Mouse (Mus musculus) forebrain, postnatal 0 days (tissue): ENCODE measurements around the gene Rbfox3. TPM values are rescaled to one million over a fixed set of nuclear protein-coding genes. Genes with fewer than 3 reads are reported as not detected.

Experiments
- ATAC-seq: fragments of 200-750 bp; cut with Nextera tagmentation; 2 replicates; pipeline ENCODE4 v1.8.0; 2017; ENCODE audit warnings: mild to moderate bottlenecking, moderate library complexity
- DNase-seq: peaks from one replicate; pipeline ENCODE4 v3.0.0-alpha.2; 2015
- H3K27ac ChIP-seq: fragments of 300-500 bp; sonication (generic); 2 replicates; pipeline ENCODE4 v1.5.1; 2014; ENCODE audit warnings: low read depth, mild to moderate bottlenecking, antibody characterized with exemption, low read length, moderate library complexity, mixed read lengths
- H3K27me3 ChIP-seq: fragments of 300-500 bp; sonication (generic); 2 replicates; pipeline ENCODE4 v1.6.1; 2014; ENCODE audit warnings: mild to moderate bottlenecking, low read length, mixed read lengths; ENCODE audit not compliant: insufficient read depth
- H3K36me3 ChIP-seq: fragments of 300-500 bp; sonication (generic); 2 replicates; pipeline ENCODE4 v1.6.1; 2014; ENCODE audit warnings: mild to moderate bottlenecking, moderate library complexity; ENCODE audit not compliant: insufficient read depth
- H3K4me1 ChIP-seq: fragments of 300-500 bp; sonication (generic); 2 replicates; pipeline ENCODE4 v1.6.1; 2014; ENCODE audit warnings: antibody characterized with exemption; ENCODE audit not compliant: insufficient read depth
- H3K4me2 ChIP-seq: fragments of 300-500 bp; sonication (generic); 2 replicates; pipeline ENCODE4 v1.6.1; 2014; ENCODE audit warnings: low read depth, mild to moderate bottlenecking, moderate library complexity
- H3K4me3 ChIP-seq: fragments of 300-500 bp; sonication (generic); 2 replicates; pipeline ENCODE4 v1.5.1; 2014; ENCODE audit warnings: low read depth, low read length, mixed read lengths
- H3K9ac ChIP-seq: fragments of 300-500 bp; sonication (generic); 2 replicates; pipeline ENCODE4 v1.6.1; 2014; ENCODE audit warnings: mild to moderate bottlenecking
- H3K9me3 ChIP-seq: fragments of 300-500 bp; sonication (generic); 2 replicates; pipeline ENCODE4 v1.6.1; 2016; ENCODE audit warnings: low read length
- CTCF ChIP-seq: sonication (generic); IDR thresholded peaks from 2 replicates; pipeline ENCODE4 v1.5.1; 2016; ENCODE audit warnings: antibody characterized with exemption, control low read depth, low read depth
- WGBS: fragments of 180-500 bp; shearing (Covaris S2); extraction: QIAGEN DNeasy Blood & Tissue Kit; methylation state at CpG from one replicate; pipeline ENCODE4 v1.1.7; 2014; 5-methylcytosine and 5-hydroxymethylcytosine counted together
- polyA plus RNA-seq: library from polyadenylated mRNA; unstranded; fragments of >200 nt; fragmentation: Nextera tagmentation; extraction: Ambion mirVana; gene quantifications from 2 replicates; pipeline ENCODE4 v1.2.1, GENCODE M21; 2015
- total RNA-seq: library from RNA; depleted of rRNA; stranded (reverse); fragments of >200 nt; gene quantifications from 2 replicates; pipeline ENCODE4 v1.2.3, GENCODE M21; 2014

The Rbfox3 gene
- total and polyA plus RNA-seq, 2 experiments from 2014 or later, result 37.3 to 82.3 TPM

- Histone ChIP-seq H3K9me3 (no peaks in the 10 kb centered on the region), H3K4me3 (no peak overlapping the region), H3K36me3 (no peaks in the 10 kb centered on the region), H3K27me3 (no peaks in the 10 kb centered on the region), H3K4me2 (peak overlapping the region; percentile 30), H3K4me1 (peaks cover 23% of the 10 kb centered on the region), H3K9ac (no peak overlapping the region), H3K27ac (peak overlapping the region; percentile 46; the same call in 1 of the 2 replicates)
- no peak for TF ChIP-seq CTCF
- WGBS, result 4% methylated on average over 15 of the region's 15 CpGs
- peak; percentile 72 for ATAC-seq
- peak; percentile 75 for DNase-seq
Observed at GRCm38 (mm10) chr11:118744782-118745181, 166.6 kb downstream of the Rbfox3 start.

- no peak overlapping the region for H3K9ac ChIP-seq
- TF ChIP-seq CTCF, result peak; percentile 88
- DNase-seq, result peak; percentile 82
- no peak for ATAC-seq
- 33% methylated on average over 3 of the region's 3 CpGs for WGBS
- H3K27me3 ChIP-seq, result no peaks in the 10 kb centered on the region
- H3K4me1 ChIP-seq, result peaks cover 22% of the 10 kb centered on the region
- no peak overlapping the region for H3K4me3 ChIP-seq
- H3K4me2 ChIP-seq, result no peak overlapping the region
- H3K27ac ChIP-seq, result no peak overlapping the region
- H3K36me3 ChIP-seq, result no peaks in the 10 kb centered on the region
- H3K9me3 ChIP-seq, result no peaks in the 10 kb centered on the region
Observed at GRCm38 (mm10) chr11:118742762-118743161, 168.6 kb downstream of the Rbfox3 start.

- no peaks in the 10 kb centered on the region for H3K36me3 ChIP-seq
- H3K9me3 ChIP-seq, result no peaks in the 10 kb centered on the region
- H3K27ac ChIP-seq, result no peak overlapping the region
- no peak overlapping the region for H3K9ac ChIP-seq
- peak; percentile 74 for TF ChIP-seq CTCF
- no peak for ATAC-seq
- DNase-seq, result peak; percentile 79
- peaks cover 22% of the 10 kb centered on the region for H3K4me1 ChIP-seq
- no peak overlapping the region for H3K4me2 ChIP-seq
- H3K27me3 ChIP-seq, result no peaks in the 10 kb centered on the region
- H3K4me3 ChIP-seq, result no peak overlapping the region
- WGBS, result 34% methylated on average over 6 of the region's 6 CpGs
Observed at GRCm38 (mm10) chr11:118741262-118741661, 170.1 kb downstream of the Rbfox3 start.

GRCm38 (mm10) chr11:118740001-118740400 is 171.4 kb downstream of the Rbfox3 start:
- TF ChIP-seq CTCF, result peak; percentile 90
- Histone ChIP-seq H3K4me2 (no peak overlapping the region), H3K9ac (no peak overlapping the region), H3K4me3 (no peak overlapping the region), H3K9me3 (no peaks in the 10 kb centered on the region), H3K27ac (no peak overlapping the region), H3K36me3 (no peaks in the 10 kb centered on the region), H3K27me3 (no peaks in the 10 kb centered on the region), H3K4me1 (peaks cover 12% of the 10 kb centered on the region)
- 14% methylated on average over 6 of the region's 6 CpGs for WGBS
- ATAC-seq (0 out of 2 replicates have a peak, but pooled peaks have one; percentile 21), DNase-seq (peak; percentile 85)

GRCm38 (mm10) chr11:118738855-118739832 is 172.3 kb downstream of the Rbfox3 start:
- peak overlapping the region; percentile 25; the same call in 1 of the 2 replicates for H3K4me2 ChIP-seq
- H3K4me3 ChIP-seq, result no peak overlapping the region
- no peak overlapping the region for H3K27ac ChIP-seq
- peak; percentile 99 for TF ChIP-seq CTCF
- no peaks in the 10 kb centered on the region for H3K27me3 ChIP-seq
- no peaks in the 10 kb centered on the region for H3K36me3 ChIP-seq
- DNase-seq (peak; percentile 94), ATAC-seq (peak; percentile 74)
- WGBS, result 8% methylated on average over 23 of the region's 23 CpGs
- no peak overlapping the region for H3K9ac ChIP-seq
- peaks cover 4% of the 10 kb centered on the region; the same call in 1 of the 2 replicates for H3K4me1 ChIP-seq
- no peaks in the 10 kb centered on the region for H3K9me3 ChIP-seq

GRCm38 (mm10) chr11:118738323-118738722 is 173.1 kb downstream of the Rbfox3 start:
- H3K27ac ChIP-seq, result no peak overlapping the region
- DNase-seq (no peak), ATAC-seq (peak; percentile 23; the same call in 1 of the 2 replicates)
- peaks cover 4% of the 10 kb centered on the region; the same call in 1 of the 2 replicates for H3K4me1 ChIP-seq
- peak; percentile 55 for TF ChIP-seq CTCF
- no peaks in the 10 kb centered on the region for H3K9me3 ChIP-seq
- H3K9ac ChIP-seq, result no peak overlapping the region
- no peaks in the 10 kb centered on the region for H3K27me3 ChIP-seq
- 43% methylated on average over 7 of the region's 7 CpGs for WGBS
- H3K36me3 ChIP-seq, result no peaks in the 10 kb centered on the region
- no peak overlapping the region for H3K4me2 ChIP-seq
- H3K4me3 ChIP-seq, result no peak overlapping the region

- Histone ChIP-seq H3K36me3 (no peaks in the 10 kb centered on the region), H3K9ac (no peak overlapping the region), H3K4me2 (no peak overlapping the region), H3K4me3 (no peak overlapping the region), H3K9me3 (no peaks in the 10 kb centered on the region), H3K27ac (no peak overlapping the region), H3K4me1 (peaks cover 4% of the 10 kb centered on the region; the same call in 1 of the 2 replicates), H3K27me3 (no peaks in the 10 kb centered on the region)
- no peak for DNase-seq
- TF ChIP-seq CTCF, result peak; percentile 62
- WGBS, result 63% methylated on average over 3 of the region's 3 CpGs
- ATAC-seq, result no peak
Observed at GRCm38 (mm10) chr11:118737821-118738220, 173.6 kb downstream of the Rbfox3 start.
